Mouse (Mus musculus) ES-Bruce4 (cell line): ENCODE measurements around the gene Tph2. TPM values are rescaled to one million over a fixed set of nuclear protein-coding genes. Genes with fewer than 3 reads are reported as not detected.

ENCODE experiments used
- H3K27ac ChIP-seq: 2 replicates; pipeline ENCODE4 v1.5.1; 2012; ENCODE audit warnings: low read length, inconsistent platforms; ENCODE audit not compliant: insufficient read depth
- H3K27me3 ChIP-seq: 2 replicates; pipeline ENCODE4 v1.6.1; 2012; ENCODE audit warnings: mild to moderate bottlenecking, low read length, inconsistent platforms; ENCODE audit not compliant: control insufficient read depth, poor library complexity, insufficient read depth, severe bottlenecking
- H3K36me3 ChIP-seq: 2 replicates; pipeline ENCODE4 v1.6.1; 2012; ENCODE audit warnings: inconsistent platforms, mild to moderate bottlenecking, low read length, moderate library complexity; ENCODE audit not compliant: control insufficient read depth, poor library complexity, insufficient read depth, severe bottlenecking
- H3K4me1 ChIP-seq: one replicate; pipeline ENCODE4 v1.8.1; 2011; ENCODE audit warnings: low read length; ENCODE audit not compliant: control insufficient read depth, insufficient read depth
- H3K4me3 ChIP-seq: 2 replicates; pipeline ENCODE4 v1.5.1; 2011; ENCODE audit warnings: low read depth, mild to moderate bottlenecking, low read length
- H3K9ac ChIP-seq: 2 replicates; pipeline ENCODE4 v1.6.1; 2012; ENCODE audit warnings: low read depth, mild to moderate bottlenecking, inconsistent platforms; ENCODE audit not compliant: poor library complexity, severe bottlenecking
- H3K9me3 ChIP-seq: replicated peaks from 2 replicates; pipeline ENCODE4 v1.6.1; 2012; ENCODE audit warnings: mild to moderate bottlenecking, low read length, inconsistent platforms; ENCODE audit not compliant: control insufficient read depth, poor library complexity, insufficient read depth, severe bottlenecking
- CTCF ChIP-seq: IDR thresholded peaks from one replicate; pipeline ENCODE4 v1.8.1; 2011; ENCODE audit warnings: low read depth, low read length
- EP300 ChIP-seq: IDR thresholded peaks from 2 replicates; pipeline ENCODE4 v1.6.1; 2011; ENCODE audit warnings: low read depth, low read length; ENCODE audit not compliant: insufficient read depth
- POLR2A ChIP-seq: IDR thresholded peaks from one replicate; pipeline ENCODE4 v1.8.1; 2011; ENCODE audit warnings: low read length; ENCODE audit not compliant: insufficient read depth
- polyA plus RNA-seq: library from polyadenylated mRNA; stranded (reverse); fragments of >200 nt; gene quantifications from 2 replicates; pipeline ENCODE4 v1.2.4, GENCODE M21; 2011; ENCODE audit warnings: low read depth; ENCODE audit not compliant: missing spikeins, insufficient read depth, insufficient read length

Tph2 gene
- not detected in 2 replicates for polyA plus RNA-seq

DNA sequence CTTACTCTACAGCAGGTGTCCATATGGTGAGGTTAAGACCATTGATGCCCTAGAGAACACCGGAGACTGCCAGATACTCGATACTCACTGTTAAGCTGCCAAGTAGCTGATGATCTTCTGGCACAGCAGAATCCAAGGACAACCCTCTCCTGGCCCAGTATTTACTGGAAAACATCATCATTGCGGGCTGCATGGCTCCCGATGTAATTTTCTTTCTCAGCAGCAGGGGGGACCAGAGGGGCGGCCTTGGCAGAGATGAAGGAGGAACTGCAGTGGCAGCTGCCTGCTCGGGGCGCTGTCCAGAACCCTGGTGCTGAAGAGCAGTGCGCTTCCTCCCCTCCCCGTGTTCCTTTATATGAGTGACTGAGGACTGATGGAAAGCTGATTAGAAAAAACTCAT, at the start of gene Tph2:
Tph2 (minus strand) TSS at position 326 of the 400 bp plus-strand sequence.
- Histone ChIP-seq H3K36me3 (no peaks in the 10 kb centered on the region), H3K9ac (no peak within 1 kb of the TSS), H3K4me3 (no peak within 1 kb of the TSS), H3K27me3 (no peaks in the 10 kb centered on the region), H3K4me1 (no peaks in the 10 kb centered on the region), H3K27ac (no peak within 1 kb of the TSS), H3K9me3 (no peaks in the 10 kb centered on the region)
- TF ChIP-seq POLR2A (no peak), EP300 (0 out of 2 replicates have a peak, but pooled peaks have one; percentile 46), CTCF (peak; percentile 77)

DNA sequence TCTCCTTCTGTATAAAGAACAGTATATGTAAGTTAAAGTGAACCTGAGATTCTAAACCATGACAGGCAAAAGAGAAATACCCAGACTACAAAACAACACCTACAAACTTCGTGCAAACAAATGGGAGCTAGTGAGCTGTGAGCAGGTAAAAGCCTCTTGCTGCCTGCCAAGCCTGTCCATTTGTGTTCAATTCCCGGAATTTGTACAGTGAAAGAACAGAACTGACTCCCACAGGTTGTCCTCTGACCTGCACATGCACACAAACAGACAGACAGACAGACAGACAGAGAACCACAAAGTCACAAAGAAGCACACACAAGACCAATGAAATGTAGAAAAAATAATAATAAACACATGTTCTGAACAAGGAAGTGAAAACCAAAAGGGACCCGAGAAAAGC, 49.0 kb upstream of the Tph2 start:
- H3K9me3 ChIP-seq, result no peaks in the 10 kb centered on the region
- H3K36me3 ChIP-seq, result peaks cover 26% of the 10 kb centered on the region
- no peaks in the 10 kb centered on the region for H3K4me1 ChIP-seq
- H3K27ac ChIP-seq, result no peak overlapping the region
- no peak overlapping the region for H3K4me3 ChIP-seq
- no peak overlapping the region for H3K9ac ChIP-seq
- no peaks in the 10 kb centered on the region for H3K27me3 ChIP-seq
- TF ChIP-seq EP300, result no peak
- no peak for TF ChIP-seq POLR2A
- no peak for TF ChIP-seq CTCF

DNA sequence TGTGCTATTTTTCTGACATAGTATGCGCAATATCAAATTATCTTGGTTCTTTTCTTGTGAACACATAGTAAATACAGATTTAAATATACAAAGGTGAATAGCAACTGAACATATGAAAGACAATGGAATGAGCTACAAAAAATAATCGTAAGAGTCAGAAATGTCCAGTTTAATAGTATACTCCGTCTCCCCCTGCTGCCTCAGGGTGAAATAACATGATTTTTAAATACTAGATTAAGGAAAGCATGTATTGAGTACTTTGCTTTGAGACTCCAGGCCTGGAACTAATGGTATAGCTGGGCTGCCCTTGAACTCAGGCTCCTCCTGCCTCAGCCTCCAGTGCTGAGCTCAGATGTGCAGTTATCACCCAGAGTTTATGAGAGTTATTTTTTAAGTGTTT, 47.7 kb upstream of the Tph2 start:
- no peaks in the 10 kb centered on the region for H3K4me1 ChIP-seq
- H3K9me3 ChIP-seq, result no peaks in the 10 kb centered on the region
- no peak overlapping the region for H3K4me3 ChIP-seq
- peaks cover 15% of the 10 kb centered on the region for H3K36me3 ChIP-seq
- H3K27ac ChIP-seq, result no peak overlapping the region
- TF ChIP-seq EP300 (no peak), POLR2A (no peak), CTCF (no peak)
- H3K9ac ChIP-seq, result no peak overlapping the region
- H3K27me3 ChIP-seq, result no peaks in the 10 kb centered on the region

DNA sequence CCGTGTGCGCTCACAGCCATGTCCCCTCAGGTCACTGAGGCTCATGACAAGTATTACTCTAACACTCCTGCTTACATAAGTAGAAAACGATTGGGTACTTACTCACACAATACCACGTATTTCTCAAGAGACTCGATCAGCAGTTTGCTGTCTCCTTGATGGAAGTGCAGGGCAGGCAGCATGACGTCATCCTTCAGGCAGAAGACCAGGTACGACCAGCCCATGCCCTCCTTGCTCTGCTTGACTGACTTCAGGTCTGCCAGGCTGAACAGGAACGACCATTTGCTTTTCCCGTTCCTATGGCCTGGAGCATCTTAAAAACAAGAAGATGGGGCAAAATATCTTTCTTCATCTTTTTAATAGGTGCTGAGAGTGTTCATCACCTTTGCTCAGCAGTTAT, 44.2 kb upstream of the Tph2 start:
- H3K36me3 ChIP-seq, result peaks cover 19% of the 10 kb centered on the region
- no peaks in the 10 kb centered on the region for H3K27me3 ChIP-seq
- H3K4me3 ChIP-seq, result no peak overlapping the region
- H3K9ac ChIP-seq, result no peak overlapping the region
- H3K4me1 ChIP-seq, result no peaks in the 10 kb centered on the region
- no peak overlapping the region for H3K27ac ChIP-seq
- H3K9me3 ChIP-seq, result no peaks in the 10 kb centered on the region
- TF ChIP-seq EP300 (no peak), CTCF (no peak), POLR2A (no peak)

DNA sequence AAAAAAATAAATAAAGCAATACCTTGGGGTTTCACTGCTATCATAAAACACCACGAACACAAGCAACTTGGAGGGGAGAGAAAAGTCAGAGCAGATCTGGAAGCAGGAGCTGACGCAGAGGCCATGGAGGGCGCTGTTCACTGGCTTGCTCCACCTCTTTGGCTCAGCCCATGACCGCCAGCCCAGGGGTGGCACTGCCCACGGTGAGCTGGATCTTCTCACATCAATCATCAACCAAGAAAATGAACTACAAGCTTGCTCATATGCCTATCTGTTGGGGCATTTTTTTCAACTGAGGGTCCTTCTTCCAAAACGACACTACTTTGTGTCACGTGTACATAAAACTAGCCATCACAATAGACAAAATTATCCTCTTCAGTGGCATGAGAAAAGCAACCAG, 41.8 kb upstream of the Tph2 start:
- H3K9ac ChIP-seq, result no peak overlapping the region
- H3K4me3 ChIP-seq, result no peak overlapping the region
- H3K27me3 ChIP-seq, result no peaks in the 10 kb centered on the region
- H3K4me1 ChIP-seq, result no peaks in the 10 kb centered on the region
- H3K36me3 ChIP-seq, result peaks cover 13% of the 10 kb centered on the region; the same call in 1 of the 2 replicates
- no peak overlapping the region for H3K27ac ChIP-seq
- no peaks in the 10 kb centered on the region for H3K9me3 ChIP-seq
- no peak for TF ChIP-seq POLR2A
- TF ChIP-seq EP300, result no peak
- no peak for TF ChIP-seq CTCF

DNA sequence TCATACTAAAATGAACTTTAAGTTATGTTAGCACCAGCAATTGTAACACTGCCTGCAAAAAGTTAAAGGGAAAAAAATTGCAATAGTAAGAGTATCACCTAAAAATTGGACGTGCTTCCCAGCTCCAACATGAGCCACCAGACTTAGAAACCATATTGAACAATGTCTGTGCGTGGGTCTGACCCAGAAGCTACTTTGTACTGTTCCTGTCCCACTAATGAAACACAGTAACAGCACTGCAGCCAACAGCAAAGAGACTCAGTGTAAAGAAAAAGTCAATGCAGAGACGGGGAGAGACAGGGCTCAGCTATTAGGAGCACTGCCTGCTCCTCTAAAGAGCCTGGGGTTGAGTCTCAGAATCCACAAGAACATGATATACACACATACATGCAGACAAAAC, 39.0 kb upstream of the Tph2 start:
- Histone ChIP-seq H3K9ac (no peak overlapping the region), H3K9me3 (no peaks in the 10 kb centered on the region), H3K27ac (no peak overlapping the region), H3K27me3 (no peaks in the 10 kb centered on the region), H3K4me1 (no peaks in the 10 kb centered on the region), H3K36me3 (peaks cover 26% of the 10 kb centered on the region), H3K4me3 (no peak overlapping the region)
- TF ChIP-seq CTCF (no peak), POLR2A (no peak)
